Mouse (Mus musculus) E14TG2a.4 (cell line): ENCODE measurements around the gene Zfp619.

ENCODE experiments used
- CTCF ChIP-seq: conservative IDR thresholded peaks from 2 replicates; pipeline ENCODE4 v1.5.1; 2014; ENCODE audit warnings: low read length
- NANOG ChIP-seq: IDR thresholded peaks from 2 replicates; pipeline ENCODE4 v1.6.1; 2014; ENCODE audit warnings: borderline replicate concordance, low read length, mixed read lengths
- POU5F1 ChIP-seq: IDR thresholded peaks from 2 replicates; pipeline ENCODE4 v1.6.1; 2014; ENCODE audit warnings: low read length, borderline replicate concordance

- no peak for TF ChIP-seq CTCF
- TF ChIP-seq NANOG = no peak
- TF ChIP-seq POU5F1 = no peak
Observed at GRCm38 (mm10) chr7:39543151-39543550, 25.6 kb downstream of the Zfp619 start.
